8 mouse cellular contexts compared by ENCODE assay signal in genomic region chr2:30415936-30416648, GRCm38 (mm10). TPM values are rescaled to one million over a fixed set of nuclear protein-coding genes. Genes with fewer than 3 reads are reported as not detected.
DNase-seq lines count a peak whose midpoint lies in the region; ATAC-seq and TF ChIP-seq lines count a peak whose summit lies in the region.

Gene Ptpa, plus strand, starts transcription at chr2:30416039.

- H3K9ac ChIP-seq in heart, embryonic 14.5 days (ENCODE audit: low read length), result peak within 1 kb of the TSS; percentile 95
- H3K9ac ChIP-seq in liver, embryonic 13.5 days, result peak within 1 kb of the TSS; percentile 100
- H3K9ac ChIP-seq in stomach, embryonic 16.5 days (ENCODE audit: low read length), result peak within 1 kb of the TSS; percentile 98

- H3K4me2 ChIP-seq in heart, embryonic 14.5 days (ENCODE audit: low read length), result peak within 1 kb of the TSS; percentile 86
- peak within 1 kb of the TSS; percentile 85 for H3K4me2 ChIP-seq in liver, embryonic 13.5 days
- H3K4me2 ChIP-seq in stomach, embryonic 16.5 days (ENCODE audit: low read depth, low read length), result peak within 1 kb of the TSS; percentile 66

- peak; percentile 71 for ATAC-seq in erythroid progenitor cell, adult 5-6 weeks (replicated peaks; ENCODE audit: low FRiP score, poor library complexity, severe bottlenecking)
- peak; percentile 83 for ATAC-seq in heart, embryonic 14.5 days (ENCODE audit: insufficient number of reproducible peaks, insufficient read depth, low FRiP score, low read depth)
- peak; percentile 68 for ATAC-seq in liver, embryonic 13.5 days (ENCODE audit: low read depth)
- peak; percentile 91 for ATAC-seq in stomach, embryonic 16.5 days (ENCODE audit: insufficient read depth, low FRiP score)

- H3K36me3 ChIP-seq in C2C12 (ENCODE audit: control insufficient read depth, insufficient read depth), result peaks cover 11% of the 10 kb centered on the region
- peaks cover 20% of the 10 kb centered on the region for H3K36me3 ChIP-seq in heart, embryonic 14.5 days (ENCODE audit: control insufficient read depth, insufficient read depth, low read length)
- H3K36me3 ChIP-seq in liver, embryonic 13.5 days, result peaks cover 30% of the 10 kb centered on the region
- H3K36me3 ChIP-seq in stomach, embryonic 16.5 days (ENCODE audit: control insufficient read depth, insufficient read depth, low read length), result no peaks in the 10 kb centered on the region

- H3ac ChIP-seq in C2C12 (ENCODE audit: control insufficient read depth, insufficient read length, low read depth), result peak within 1 kb of the TSS; percentile 93

- DNase-seq in brain, embryonic 18.5 days (ENCODE audit: low read depth, low spot score), result peak; percentile 81
- DNase-seq in kidney, postnatal 14 days, result peak; percentile 96
- DNase-seq in liver, embryonic 13.5 days, result peak; percentile 84
- DNase-seq in neural tube, embryonic 10.5 days (ENCODE audit: extremely low spot score, low spot score), result peak; percentile 94

- no peaks in the 10 kb centered on the region for H3K9me3 ChIP-seq in heart, embryonic 14.5 days (ENCODE audit: control insufficient read depth, low read length)
- H3K9me3 ChIP-seq in liver, embryonic 13.5 days (replicated peaks), result no peaks in the 10 kb centered on the region
- no peaks in the 10 kb centered on the region for H3K9me3 ChIP-seq in stomach, embryonic 16.5 days (replicated peaks; ENCODE audit: control insufficient read depth, low read length)

- no peak for TF ChIP-seq CTCF in C2C12 (IDR thresholded peaks at IDR 0.05; ENCODE audit: control insufficient read depth, insufficient read depth, insufficient read length)

- no peaks in the 10 kb centered on the region for H3K27me3 ChIP-seq in C2C12 (ENCODE audit: control insufficient read depth, insufficient read depth, insufficient read length)
- no peaks in the 10 kb centered on the region for H3K27me3 ChIP-seq in heart, embryonic 14.5 days (ENCODE audit: control insufficient read depth, insufficient read depth, low read length)
- H3K27me3 ChIP-seq in liver, embryonic 13.5 days, result no peaks in the 10 kb centered on the region
- no peaks in the 10 kb centered on the region for H3K27me3 ChIP-seq in stomach, embryonic 16.5 days (ENCODE audit: control insufficient read depth, insufficient read depth, low read length)

- peaks cover 56% of the 10 kb centered on the region for H3K79me2 ChIP-seq in C2C12 (ENCODE audit: control insufficient read depth, insufficient read depth)

- H3K79me3 ChIP-seq in C2C12 (ENCODE audit: low read depth), result peaks cover 49% of the 10 kb centered on the region

- H3K27ac ChIP-seq in heart, embryonic 14.5 days (replicated peaks in 1 of 2; ENCODE audit: control insufficient read depth in 1 of 2, insufficient read depth in 1 of 2, low read depth in 2 of 2, low read length in 2 of 2), result peak within 1 kb of the TSS; percentile 95 to 97
- peak within 1 kb of the TSS; percentile 96 for H3K27ac ChIP-seq in liver, embryonic 13.5 days
- H3K27ac ChIP-seq in stomach, embryonic 16.5 days (ENCODE audit: low read length), result peak within 1 kb of the TSS; percentile 98

- peaks cover 26 to 41% of the 10 kb centered on the region in 2 experiments for H3K4me1 ChIP-seq in heart, embryonic 14.5 days (ENCODE audit: control insufficient read depth in 2 of 2, insufficient read depth in 2 of 2, low read length in 2 of 2)
- H3K4me1 ChIP-seq in liver, embryonic 13.5 days (replicated peaks), result peaks cover 62% of the 10 kb centered on the region
- H3K4me1 ChIP-seq in stomach, embryonic 16.5 days (ENCODE audit: control insufficient read depth, insufficient read depth, low read length), result peaks cover 23% of the 10 kb centered on the region

- WGBS in heart, embryonic 14.5 days, result under 1% methylated on average over 67 of the region's 67 CpGs
- WGBS in liver, embryonic 13.5 days (ENCODE audit: insufficient replicate concordance), result under 1% methylated on average over 65 of the region's 67 CpGs
- WGBS in stomach, embryonic 16.5 days, result under 1% methylated on average over 66 of the region's 67 CpGs

- peak within 1 kb of the TSS; percentile 95 for H3K4me3 ChIP-seq in C2C12 (ENCODE audit: insufficient read depth, poor library complexity, severe bottlenecking)
- peak within 1 kb of the TSS; percentile 86 to 88 for H3K4me3 ChIP-seq in heart, embryonic 14.5 days (ENCODE audit: control insufficient read depth in 1 of 2, insufficient read depth in 1 of 2, low read depth in 1 of 2, low read length in 2 of 2)
- peak within 1 kb of the TSS; percentile 100 for H3K4me3 ChIP-seq in liver, embryonic 13.5 days (replicated peaks)
- peak within 1 kb of the TSS; percentile 88 for H3K4me3 ChIP-seq in stomach, embryonic 16.5 days (replicated peaks; ENCODE audit: low read length)

TF ChIP-seq in C2C12, 6 proteins besides CTCF, POLR2A, EP300 and RAD21:
- TF ChIP-seq MAX (IDR thresholded peaks at IDR 0.05) (peak; percentile 90), MYOD1 (IDR thresholded peaks at IDR 0.05; ENCODE audit: control insufficient read depth, insufficient read length, low read depth) (no peak)

RNA-seq across cellular contexts. Expression of gene Ptpa, which starts in this region (rescaled TPM):
- polyA plus RNA-seq in C2C12 (2012; fragmentation: generic; extraction: Trizol), result 213 TPM
- total RNA-seq in erythroid progenitor cell, adult 5-6 weeks (2015; ENCODE audit: low replicate concordance), result 118 and 151 TPM in 2 replicates
- 103 and 168 TPM in 2 replicates for total RNA-seq in erythroid progenitor cell, adult 5-6 weeks (2017; ENCODE audit: low replicate concordance)
- 42.0 and 61.2 TPM in 2 replicates for polyA plus RNA-seq in heart, embryonic 14.5 days (2014; fragmentation: Nextera tagmentation; extraction: Ambion mirVana)
- 142 and 147 TPM in 2 replicates for polyA plus RNA-seq in liver, embryonic 13.5 days (2015; fragmentation: Nextera tagmentation; extraction: Ambion mirVana)
- polyA plus RNA-seq in stomach, embryonic 16.5 days (2015; fragmentation: Nextera tagmentation; extraction: Ambion mirVana), result 138 and 146 TPM in 2 replicates

Comparison
In these comparisons a context has a peak if more than half of its experiments do, and no peak if none do; other contexts are left out.
1. Peak in every context shown above with its lines: DNase-seq, ATAC-seq, H3K4me3 ChIP-seq and H3K27ac ChIP-seq.